Mouse (Mus musculus) CH12.LX (cell line): ENCODE results near the gene Rreb1. TPM values are rescaled to one million over a fixed set of nuclear protein-coding genes. Genes with fewer than 3 reads are reported as not detected.

Experiments used
- DNase-seq: peaks from one replicate; pipeline ENCODE4 v3.0.0-alpha.2; 2013; ENCODE audit errors: extremely low read depth
- H3K27ac ChIP-seq: 2 replicates; pipeline ENCODE4 v1.5.1; 2012; ENCODE audit warnings: low read depth, mild to moderate bottlenecking, control low read depth, moderate library complexity; ENCODE audit not compliant: insufficient read depth
- H3K27me3 ChIP-seq: replicated peaks from 2 replicates; pipeline ENCODE3; 2012; ENCODE audit warnings: inconsistent platforms
- H3K36me3 ChIP-seq, 2 experiments: replicated peaks in 1 of 2; 2 replicates each; pipeline versions ENCODE3 to v1.6.1; 2012; ENCODE audit warnings: inconsistent platforms in 1 of 2, low read length in 1 of 2, mild to moderate bottlenecking in 1 of 2, mixed read lengths in 1 of 2, moderate library complexity in 1 of 2; ENCODE audit not compliant: control insufficient read depth in 1 of 2, insufficient read depth in 1 of 2
- H3K4me1 ChIP-seq, 2 experiments: 2 replicates each; pipeline ENCODE4 v1.6.1; 2012; ENCODE audit warnings: inconsistent platforms in 1 of 2, moderate library complexity in 1 of 2; ENCODE audit not compliant: insufficient read depth in 2 of 2, control insufficient read depth in 1 of 2
- H3K4me2 ChIP-seq: 2 replicates; pipeline ENCODE4 v1.6.1; 2012; ENCODE audit warnings: low read depth, mild to moderate bottlenecking, control low read depth; ENCODE audit not compliant: poor library complexity, insufficient read depth, severe bottlenecking
- H3K4me3 ChIP-seq, 3 experiments: fragments of 150-350 bp in 1 of 3; sonication (generic) in 1 of 3; replicated peaks in 1 of 3; 2 replicates each; pipeline versions ENCODE3 to v1.5.1; 2011 to 2012; ENCODE audit warnings: low read depth in 2 of 3, low read length in 2 of 3, mild to moderate bottlenecking in 2 of 3, moderate library complexity in 2 of 3, control low read depth in 1 of 3, improper control_type of control experiment in 1 of 3, inconsistent platforms in 1 of 3, mixed read lengths in 1 of 3; ENCODE audit not compliant: poor library complexity in 1 of 3
- H3K79me2 ChIP-seq: replicated peaks from 2 replicates; pipeline ENCODE4 v1.6.1; 2012; ENCODE audit warnings: mild to moderate bottlenecking, moderate library complexity; ENCODE audit not compliant: control insufficient read depth, poor library complexity, insufficient read depth, severe bottlenecking; ENCODE audit errors: extremely low read depth
- H3K9ac ChIP-seq: 2 replicates; pipeline ENCODE4 v1.6.1; 2012; ENCODE audit warnings: low read depth, mild to moderate bottlenecking, control low read depth, moderate library complexity; ENCODE audit not compliant: insufficient read depth
- H3K9me3 ChIP-seq: replicated peaks from 2 replicates; pipeline ENCODE3; 2012; ENCODE audit warnings: low read length, inconsistent platforms, mixed read lengths
- CHD1 ChIP-seq: IDR thresholded peaks from 2 replicates; pipeline ENCODE4 v1.6.1; 2012; ENCODE audit warnings: low read depth, low read length, improper control_type of control experiment, inconsistent platforms
- CTCF ChIP-seq, 2 experiments: IDR thresholded peaks in 1 of 2; conservative IDR thresholded peaks in 1 of 2; 2 replicates each; pipeline ENCODE4 v1.5.1; 2011 to 2012; ENCODE audit warnings: low read depth in 2 of 2, low read length in 2 of 2, improper control_type of control experiment in 1 of 2, inconsistent platforms in 1 of 2, mild to moderate bottlenecking in 1 of 2, moderate library complexity in 1 of 2
- E2F4 ChIP-seq: IDR thresholded peaks from 2 replicates; pipeline ENCODE4 v1.6.1; 2011; ENCODE audit warnings: low read depth, low read length, improper control_type of control experiment; ENCODE audit not compliant: insufficient replicate concordance
- EP300 ChIP-seq: IDR thresholded peaks from 2 replicates; pipeline ENCODE4 v1.6.1; 2011; ENCODE audit warnings: low read length, improper control_type of control experiment
- GABPA ChIP-seq: IDR thresholded peaks from 2 replicates; pipeline ENCODE4 v1.6.1; 2012; ENCODE audit warnings: low read depth, low read length, improper control_type of control experiment, inconsistent platforms; ENCODE audit not compliant: insufficient replicate concordance
- HCFC1 ChIP-seq: IDR thresholded peaks from 2 replicates; pipeline ENCODE4 v1.6.1; 2012; ENCODE audit warnings: low read depth, mild to moderate bottlenecking, inconsistent platforms, low read length, improper control_type of control experiment
- IRF4 ChIP-seq: IDR thresholded peaks from 2 replicates; pipeline ENCODE4 v1.6.1; 2014; ENCODE audit warnings: low read depth, mild to moderate bottlenecking, inconsistent platforms, low read length, improper control_type of control experiment
- MAFK ChIP-seq: IDR thresholded peaks from 2 replicates; pipeline ENCODE4 v1.6.1; 2011; ENCODE audit warnings: low read length, improper control_type of control experiment; ENCODE audit not compliant: insufficient replicate concordance
- MAX ChIP-seq: IDR thresholded peaks from 2 replicates; pipeline ENCODE4 v1.6.1; 2011; ENCODE audit warnings: low read length, improper control_type of control experiment
- MEF2A ChIP-seq: IDR thresholded peaks from 2 replicates; pipeline ENCODE4 v1.6.1; 2014; ENCODE audit warnings: low read depth, mild to moderate bottlenecking, inconsistent platforms, low read length, improper control_type of control experiment, borderline replicate concordance
- MYC ChIP-seq: IDR thresholded peaks from 2 replicates; pipeline ENCODE4 v1.6.1; 2011; ENCODE audit warnings: low read depth, mild to moderate bottlenecking, improper control_type of control experiment, low read length
- NELFE ChIP-seq: IDR thresholded peaks from 2 replicates; pipeline ENCODE4 v1.6.1; 2011; ENCODE audit warnings: low read depth, low read length, improper control_type of control experiment
- NRF1 ChIP-seq: IDR thresholded peaks from 2 replicates; pipeline ENCODE4 v1.6.1; 2014; ENCODE audit warnings: low read depth, mild to moderate bottlenecking, inconsistent platforms, low read length, improper control_type of control experiment, moderate library complexity
- PAX5 ChIP-seq: IDR thresholded peaks from 2 replicates; pipeline ENCODE4 v1.6.1; 2012; ENCODE audit warnings: low read length, inconsistent platforms, mixed read lengths
- POLR2A ChIP-seq: IDR thresholded peaks from 2 replicates; pipeline ENCODE4 v1.6.1; 2011; ENCODE audit warnings: low read depth, mild to moderate bottlenecking, improper control_type of control experiment, low read length
- RCOR1 ChIP-seq: conservative IDR thresholded peaks from 2 replicates; pipeline ENCODE4 v1.6.1; 2012; ENCODE audit warnings: low read depth, mild to moderate bottlenecking, inconsistent platforms, low read length, improper control_type of control experiment
- SIN3A ChIP-seq: IDR thresholded peaks from 2 replicates; pipeline ENCODE4 v1.6.1; 2012; ENCODE audit warnings: low read length, improper control_type of control experiment, inconsistent platforms
- SMC3 ChIP-seq: IDR thresholded peaks from 2 replicates; pipeline ENCODE4 v1.6.1; 2011; ENCODE audit warnings: low read depth, low read length, improper control_type of control experiment
- TBP ChIP-seq: conservative IDR thresholded peaks from 2 replicates; pipeline ENCODE4 v1.6.1; 2011; ENCODE audit warnings: low read depth, low read length, improper control_type of control experiment
- USF2 ChIP-seq: conservative IDR thresholded peaks from 2 replicates; pipeline ENCODE4 v1.6.1; 2011; ENCODE audit warnings: low read depth, low read length, improper control_type of control experiment
- ZKSCAN1 ChIP-seq: IDR thresholded peaks from 2 replicates; pipeline ENCODE4 v1.6.1; 2012; ENCODE audit warnings: low read depth, inconsistent platforms, low read length, improper control_type of control experiment, borderline replicate concordance
- ZMIZ1 ChIP-seq: IDR thresholded peaks from 2 replicates; pipeline ENCODE4 v1.6.1; 2012; ENCODE audit warnings: low read depth, mild to moderate bottlenecking, inconsistent platforms, low read length, improper control_type of control experiment
- ZNF384 ChIP-seq: IDR thresholded peaks from 2 replicates; pipeline ENCODE4 v1.6.1; 2012; ENCODE audit warnings: low read depth, low read length, improper control_type of control experiment, inconsistent platforms
- dilution Hi-C: fragments of 300-500 bp; cut with MboI; formaldehyde crosslinking; loops from 2 replicates; pipeline ENCODE4 v1.14.3; 2020; ENCODE audit warnings: low sequenced_read_pairs; ENCODE audit not compliant: extremely low pct_unique_long_range_greater_than_20kb, extremely low pct_ligation_motif_present
- in situ Hi-C: fragments of 300-500 bp; cut with MboI; formaldehyde crosslinking; loops from 3 replicates; pipeline ENCODE4 v1.14.3; 2019; ENCODE audit warnings: low sequenced_read_pairs, low pct_ligation_motif_present, low pct_unique_long_range_greater_than_20kb, mixed read lengths
- polyA plus RNA-seq: library from polyadenylated mRNA; unstranded; fragments of >175 nt; gene quantifications from 2 replicates; pipeline ENCODE4 v1.2.1, GENCODE M21; 2012; ENCODE audit warnings: low read depth; ENCODE audit not compliant: insufficient read length
- total RNA-seq, 2 experiments: library from RNA; depleted of rRNA; stranded (reverse); fragments of 300-350 nt in 1 of 2; fragments of >200 nt in 1 of 2; gene quantifications; 2 replicates each; pipeline ENCODE4 v1.2.3; 2012 to 2014

The Rreb1 gene
- total and polyA plus RNA-seq, 3 experiments: 1.0 to 10.2 (median 5.3) TPM

GRCm38 (mm10) chr13:37747504-37747903 lies 30.7 kb upstream of the Rreb1 start:
- no peak for DNase-seq
- H3K9me3 ChIP-seq: no peaks in the 10 kb centered on the region
- no peak overlapping the region for H3K4me3 ChIP-seq
- in situ Hi-C loops: no loop called here
- no peak overlapping the region for H3K9ac ChIP-seq
- H3K79me2 ChIP-seq: no peaks in the 10 kb centered on the region
- TF ChIP-seq SIN3A (no peak), E2F4 (no peak), IRF4 (no peak), USF2 (no peak), CTCF (conservative IDR thresholded peaks at IDR 0.05 in 1 of 2, IDR thresholded peaks at IDR 0.05 in 1 of 2; ENCODE audit: low read depth in 2 of 2, low read length in 2 of 2) (no peak), EP300 (no peak), GABPA (no peak), NRF1 (no peak), PAX5 (no peak), MAFK (no peak), CHD1 (no peak), ZNF384 (no peak), POLR2A (no peak), TBP (no peak), MEF2A (no peak), ZMIZ1 (no peak), MYC (no peak)
- dilution Hi-C loops: no loop called here
- peaks cover 14 to 28% of the 10 kb centered on the region in 2 experiments for H3K4me1 ChIP-seq
- H3K27me3 ChIP-seq: no peaks in the 10 kb centered on the region
- H3K36me3 ChIP-seq: no peaks in the 10 kb centered on the region
- no peak overlapping the region for H3K27ac ChIP-seq
- H3K4me2 ChIP-seq: no peak overlapping the region

- dilution Hi-C loops: no loop called here
Measured at GRCm38 (mm10) chr13:37749485-37749884, 28.7 kb upstream of the Rreb1 start.

More at GRCm38 (mm10) chr13:37749485-37749884, 28.7 kb upstream of the Rreb1 start:
- Histone ChIP-seq H3K27ac (no peak overlapping the region), H3K4me3 (no peak overlapping the region), H3K27me3 (no peaks in the 10 kb centered on the region), H3K79me2 (no peaks in the 10 kb centered on the region), H3K4me2 (no peak overlapping the region), H3K4me1 (peaks cover 14 to 28% of the 10 kb centered on the region in 2 experiments), H3K9ac (no peak overlapping the region), H3K36me3 (no peaks in the 10 kb centered on the region), H3K9me3 (peaks cover 3% of the 10 kb centered on the region)
- in situ Hi-C loops: no loop called here
- TF ChIP-seq RCOR1: no peak
- no peak for TF ChIP-seq MEF2A
- no peak for TF ChIP-seq ZKSCAN1
- no peak for TF ChIP-seq ZMIZ1
- no peak for TF ChIP-seq MYC
- TF ChIP-seq USF2: no peak
- TF ChIP-seq MAX: no peak
- no peak for TF ChIP-seq CTCF (conservative IDR thresholded peaks at IDR 0.05 in 1 of 2, IDR thresholded peaks at IDR 0.05 in 1 of 2; ENCODE audit: low read depth in 2 of 2, low read length in 2 of 2)
- TF ChIP-seq IRF4: no peak
- TF ChIP-seq EP300: no peak
- no peak for TF ChIP-seq HCFC1
- no peak for TF ChIP-seq NELFE
- no peak for TF ChIP-seq NRF1
- no peak for TF ChIP-seq SMC3
- no peak for DNase-seq
